Mouse (Mus musculus): ENCODE results near the gene Scyl1.
A peak's percentile ranks its signal among the peaks of the same experiment; 100 is the strongest.

Gene Scyl1

GRCm38 (mm10) chr19:5741641-5742240 is 29.5 kb downstream of the Scyl1 start:
- DNase-seq = peak; percentile 91 to 96

- peak; percentile 88 to 95 for DNase-seq
Observed at GRCm38 (mm10) chr19:5740320-5741317, 30.6 kb downstream of the Scyl1 start, which contains the start of gene Ltbp3. Gene Ltbp3, plus strand, starts transcription at chr19:5740904.

GRCm38 (mm10) chr19:5739446-5739845 is 31.8 kb downstream of the Scyl1 start:
- no peak for DNase-seq

- no peak for DNase-seq
Observed at GRCm38 (mm10) chr19:5734325-5734724, 36.9 kb downstream of the Scyl1 start.

- peak; percentile 95 for DNase-seq
Observed at GRCm38 (mm10) chr19:5731264-5731978, 39.8 kb downstream of the Scyl1 start.

GRCm38 (mm10) chr19:5730314-5731186 is 40.7 kb downstream of the Scyl1 start:
- DNase-seq = peak in 1 of 2 experiments; percentile 61

GRCm38 (mm10) chr19:5729444-5729815 is 41.8 kb downstream of the Scyl1 start, which contains the start of gene Fam89b:
Gene Fam89b, minus strand, starts transcription at chr19:5729653.
- DNase-seq = peak; percentile 93

GRCm38 (mm10) chr19:5728631-5729443 is 42.4 kb downstream of the Scyl1 start:
- DNase-seq = peak; percentile 70 to 75

- peak; percentile 86 to 92 for DNase-seq
Observed at GRCm38 (mm10) chr19:5727701-5728100, 43.5 kb downstream of the Scyl1 start.

GRCm38 (mm10) chr19:5726961-5727578 is 44.1 kb downstream of the Scyl1 start:
- no peak for DNase-seq

GRCm38 (mm10) chr19:5725767-5726515 is 45.3 kb downstream of the Scyl1 start, which contains the start of gene Ehbp1l1:
Gene Ehbp1l1, minus strand, starts transcription at chr19:5726317.
- DNase-seq = peak; percentile 85 to 87

GRCm38 (mm10) chr19:5725029-5725707 is 46.1 kb downstream of the Scyl1 start:
- DNase-seq = peak; percentile 49 to 63

- peak; percentile 85 to 87 for DNase-seq
Observed at GRCm38 (mm10) chr19:5724549-5724941, 46.7 kb downstream of the Scyl1 start.

GRCm38 (mm10) chr19:5723934-5724548 is 47.2 kb downstream of the Scyl1 start:
- no peak for DNase-seq

GRCm38 (mm10) chr19:5722848-5723425 is 48.3 kb downstream of the Scyl1 start:
- DNase-seq = no peak

GRCm38 (mm10) chr19:5721233-5721632 is 50.0 kb downstream of the Scyl1 start:
- DNase-seq = no peak

- no peak for DNase-seq
Observed at GRCm38 (mm10) chr19:5716955-5717354, 54.3 kb downstream of the Scyl1 start.

All from lung, postnatal 4 days (tissue).